Mouse (Mus musculus): ENCODE measurements around the gene Diras1. TPM values are rescaled to one million over a fixed set of nuclear protein-coding genes. Genes with fewer than 3 reads are reported as not detected.

Diras1 gene
- polyA plus RNA-seq, 1 experiment from 2014 or later: 1.1 TPM

- H3K27ac ChIP-seq: no peak overlapping the region
- H3K9me3 ChIP-seq: no peaks in the 10 kb centered on the region
- H3K4me2 ChIP-seq: no peak overlapping the region
- ATAC-seq (ENCODE audit: insufficient read depth, low FRiP score, low read depth): no peak
- no peak overlapping the region for H3K9ac ChIP-seq
- 88% methylated on average over 12 of the region's 12 CpGs for WGBS
- H3K36me3 ChIP-seq: no peaks in the 10 kb centered on the region
- H3K4me3 ChIP-seq (replicated peaks): no peak overlapping the region
- H3K4me1 ChIP-seq: peaks cover 16% of the 10 kb centered on the region
- peaks cover 22% of the 10 kb centered on the region for H3K27me3 ChIP-seq (replicated peaks)
Observed at GRCm38 (mm10) chr10:80984223-80984622, 41.2 kb downstream of the Diras1 start.

DNA sequence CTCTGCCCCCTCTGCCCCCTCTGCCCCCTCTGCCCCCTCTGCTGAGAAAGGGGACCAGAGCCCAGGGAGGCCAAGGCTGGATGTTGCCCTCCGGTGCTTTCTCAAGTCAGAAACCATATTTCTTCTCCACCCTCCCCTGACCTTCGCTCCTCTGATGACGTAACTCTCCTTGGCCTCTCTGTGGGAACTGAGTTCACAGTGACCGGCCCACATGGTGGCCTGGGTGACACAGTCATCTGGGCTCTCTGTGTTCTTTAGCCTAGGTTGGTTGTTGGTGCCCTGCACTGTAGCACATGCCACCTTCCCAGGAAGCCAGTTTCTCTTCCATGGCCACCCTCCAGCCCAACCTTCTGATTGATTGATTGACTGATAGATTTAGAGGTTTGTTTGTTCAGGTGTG, 43.1 kb downstream of the Diras1 start:
- Histone ChIP-seq H3K4me3 (replicated peaks) (no peak overlapping the region), H3K4me1 (peaks cover 11% of the 10 kb centered on the region), H3K9me3 (no peaks in the 10 kb centered on the region), H3K9ac (no peak overlapping the region), H3K36me3 (no peaks in the 10 kb centered on the region), H3K4me2 (no peak overlapping the region), H3K27ac (no peak overlapping the region), H3K27me3 (replicated peaks) (peaks cover 22% of the 10 kb centered on the region)
- ATAC-seq (ENCODE audit: insufficient read depth, low FRiP score, low read depth): peak; percentile 24; the same call in 1 of the 2 replicates
- 56% methylated on average over 4 of the region's 4 CpGs for WGBS

- no peak overlapping the region for H3K9ac ChIP-seq
- no peak overlapping the region for H3K4me3 ChIP-seq (replicated peaks)
- peaks cover 18% of the 10 kb centered on the region for H3K27me3 ChIP-seq (replicated peaks)
- H3K4me2 ChIP-seq: no peak overlapping the region
- 48% methylated on average over 7 of the region's 7 CpGs for whole genome bisulfite sequencing
- no peak overlapping the region for H3K27ac ChIP-seq
- H3K36me3 ChIP-seq: no peaks in the 10 kb centered on the region
- ATAC-seq (ENCODE audit: insufficient read depth, low FRiP score, low read depth): no peak
- H3K4me1 ChIP-seq: peaks cover 11% of the 10 kb centered on the region
- H3K9me3 ChIP-seq: no peaks in the 10 kb centered on the region
Observed at GRCm38 (mm10) chr10:80981564-80982112, 43.8 kb downstream of the Diras1 start.

GRCm38 (mm10) chr10:80975478-80975877, 50.0 kb downstream of the Diras1 start:
- Histone ChIP-seq H3K9ac (no peak overlapping the region), H3K36me3 (no peaks in the 10 kb centered on the region), H3K9me3 (no peaks in the 10 kb centered on the region), H3K4me1 (peaks cover 11% of the 10 kb centered on the region), H3K27me3 (replicated peaks) (no peaks in the 10 kb centered on the region), H3K4me2 (no peak overlapping the region), H3K4me3 (replicated peaks) (no peak overlapping the region), H3K27ac (no peak overlapping the region)
- WGBS: 70% methylated on average over 11 of the region's 11 CpGs
- ATAC-seq (ENCODE audit: insufficient read depth, low FRiP score, low read depth): no peak

DNA sequence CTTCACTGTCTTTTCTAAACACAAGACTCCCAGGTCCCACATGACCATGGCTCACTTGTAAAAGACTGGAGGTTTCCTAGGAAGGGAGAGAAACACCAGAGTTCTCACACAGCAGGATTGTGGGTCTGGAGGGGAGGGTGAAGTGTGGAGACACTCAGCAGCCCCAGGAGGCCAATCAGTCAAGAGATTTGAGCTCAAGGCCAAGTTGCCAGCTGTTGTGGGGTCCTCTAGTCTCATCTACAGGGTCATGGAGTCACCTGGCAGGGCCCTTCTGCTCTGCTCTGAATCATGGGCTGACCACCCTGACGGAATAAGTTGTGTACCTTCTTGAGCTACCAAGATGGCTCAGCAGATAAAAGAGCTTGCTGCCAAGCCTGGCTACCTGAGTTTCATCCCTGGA, 51.7 kb downstream of the Diras1 start:
- Histone ChIP-seq H3K4me2 (no peak overlapping the region), H3K9ac (no peak overlapping the region), H3K27ac (no peak overlapping the region), H3K27me3 (replicated peaks) (no peaks in the 10 kb centered on the region), H3K36me3 (no peaks in the 10 kb centered on the region), H3K4me3 (replicated peaks) (no peak overlapping the region), H3K4me1 (peaks cover 11% of the 10 kb centered on the region), H3K9me3 (no peaks in the 10 kb centered on the region)
- WGBS: 55% methylated on average over 1 of the region's 1 CpGs
- ATAC-seq (ENCODE audit: insufficient read depth, low FRiP score, low read depth): no peak

DNA sequence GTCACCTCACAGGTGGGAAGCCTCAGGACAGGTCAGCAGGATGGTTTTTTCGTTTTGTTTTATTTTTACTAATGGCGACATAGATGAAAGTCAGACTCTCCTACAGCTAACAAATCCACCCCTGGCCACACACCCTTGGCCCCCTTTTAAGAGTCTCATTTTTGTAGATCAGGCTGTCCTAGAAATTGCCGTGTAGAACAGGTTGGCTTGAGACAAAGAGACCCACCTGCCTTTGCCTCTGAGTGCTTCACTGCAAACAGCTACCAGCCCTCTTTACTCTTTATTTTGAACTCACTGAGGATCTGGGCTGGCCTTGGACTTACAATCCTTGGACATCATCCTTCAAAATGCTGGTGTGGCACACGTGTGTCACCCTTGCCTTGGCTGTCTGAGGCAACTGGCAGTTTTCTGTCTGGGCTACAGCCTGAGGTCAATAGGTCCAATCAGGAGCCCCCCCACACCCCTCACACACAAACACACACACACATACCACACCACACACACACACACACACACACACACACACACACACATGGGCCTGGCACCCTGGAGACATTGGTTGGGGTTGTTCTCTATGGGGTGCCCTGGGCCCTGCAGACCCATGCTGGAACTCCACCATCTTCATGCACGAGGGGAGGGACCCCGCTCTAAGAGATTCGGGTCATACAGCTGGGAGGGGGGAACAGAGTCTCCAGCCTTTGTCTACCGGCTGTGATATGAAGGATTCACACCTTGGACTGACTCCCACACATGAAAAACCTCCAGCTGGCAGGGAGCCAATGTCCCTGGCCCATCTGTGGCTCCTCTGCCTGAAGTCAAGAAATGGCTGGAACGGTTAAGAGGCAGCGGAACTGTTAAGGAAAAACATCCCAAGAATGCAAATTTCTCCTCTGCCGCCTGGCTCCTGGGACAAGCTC, 53.1 kb downstream of the Diras1 start:
- H3K9ac ChIP-seq: no peak overlapping the region
- no peak overlapping the region for H3K4me3 ChIP-seq (replicated peaks)
- H3K4me2 ChIP-seq: no peak overlapping the region
- 38% methylated on average over 11 of the region's 11 CpGs for WGBS
- no peak for ATAC-seq (ENCODE audit: insufficient read depth, low FRiP score, low read depth)
- H3K36me3 ChIP-seq: no peaks in the 10 kb centered on the region
- peaks cover 13% of the 10 kb centered on the region for H3K4me1 ChIP-seq
- H3K27ac ChIP-seq: 0 out of 2 replicates have a peak overlapping the region, but pooled peaks have one; percentile 9
- no peaks in the 10 kb centered on the region for H3K9me3 ChIP-seq
- H3K27me3 ChIP-seq (replicated peaks): no peaks in the 10 kb centered on the region

- Histone ChIP-seq H3K9me3 (no peaks in the 10 kb centered on the region), H3K27ac (no peak overlapping the region), H3K9ac (no peak overlapping the region), H3K4me1 (peaks cover 18% of the 10 kb centered on the region), H3K4me3 (replicated peaks) (no peak overlapping the region), H3K4me2 (no peak overlapping the region), H3K36me3 (no peaks in the 10 kb centered on the region), H3K27me3 (replicated peaks) (no peaks in the 10 kb centered on the region)
- WGBS: 57% methylated on average over 15 of the region's 15 CpGs
- no peak for ATAC-seq (ENCODE audit: insufficient read depth, low FRiP score, low read depth)
Observed at GRCm38 (mm10) chr10:80971533-80971932, 53.9 kb downstream of the Diras1 start.

GRCm38 (mm10) chr10:80970159-80970558, 55.3 kb downstream of the Diras1 start:
- Histone ChIP-seq H3K27me3 (replicated peaks) (no peaks in the 10 kb centered on the region), H3K9me3 (no peaks in the 10 kb centered on the region)
- 83% methylated on average over 8 of the region's 8 CpGs for WGBS

More at GRCm38 (mm10) chr10:80970159-80970558, 55.3 kb downstream of the Diras1 start:
- no peak overlapping the region for H3K4me2 ChIP-seq
- no peaks in the 10 kb centered on the region for H3K36me3 ChIP-seq
- peaks cover 18% of the 10 kb centered on the region for H3K4me1 ChIP-seq
- H3K9ac ChIP-seq: no peak overlapping the region
- ATAC-seq (ENCODE audit: insufficient read depth, low FRiP score, low read depth): no peak
- no peak overlapping the region for H3K4me3 ChIP-seq (replicated peaks)
- H3K27ac ChIP-seq: no peak overlapping the region

Other genes starting within 250 kb of the Diras1 start
- gene Sf3a2, start 227.5 kb downstream of the Diras1 start, polyA plus RNA-seq (2015; fragmentation: Nextera tagmentation; extraction: Ambion mirVana): 52.6 and 62.0 TPM in 2 replicates
- gene Plekhj1, start 227.0 kb downstream of the Diras1 start, polyA plus RNA-seq (2015; fragmentation: Nextera tagmentation; extraction: Ambion mirVana): 117 and 118 TPM in 2 replicates
- gene Amh, start 220.4 kb downstream of the Diras1 start, polyA plus RNA-seq (2015; fragmentation: Nextera tagmentation; extraction: Ambion mirVana): not detected in 2 replicates
- 1.0 and 1.4 TPM in 2 replicates for gene Jsrp1, start 212.2 kb downstream of the Diras1 start, polyA plus RNA-seq (2015; fragmentation: Nextera tagmentation; extraction: Ambion mirVana)
- 1,556 and 1,602 TPM in 2 replicates for gene Oaz1, start 199.0 kb downstream of the Diras1 start, polyA plus RNA-seq (2015; fragmentation: Nextera tagmentation; extraction: Ambion mirVana)
- 0.24 TPM in 2 replicates for gene Lingo3, start 181.6 kb downstream of the Diras1 start, polyA plus RNA-seq (2015; fragmentation: Nextera tagmentation; extraction: Ambion mirVana)
- gene Lsm7, start 170.5 kb downstream of the Diras1 start, polyA plus RNA-seq (2015; fragmentation: Nextera tagmentation; extraction: Ambion mirVana): 245 and 261 TPM in 2 replicates
- gene Sppl2b, start 170.4 kb downstream of the Diras1 start, polyA plus RNA-seq (2015; fragmentation: Nextera tagmentation; extraction: Ambion mirVana): 37.1 and 41.9 TPM in 2 replicates
- gene Tmprss9, start 153.8 kb downstream of the Diras1 start, polyA plus RNA-seq (2015; fragmentation: Nextera tagmentation; extraction: Ambion mirVana): 0.06 TPM in 1 of 2 replicates, not detected in the other
- 317 and 334 TPM in 2 replicates for gene Timm13, start 124.7 kb downstream of the Diras1 start, polyA plus RNA-seq (2015; fragmentation: Nextera tagmentation; extraction: Ambion mirVana)
- 38.1 and 46.1 TPM in 2 replicates for gene Lmnb2, start 107.4 kb downstream of the Diras1 start, polyA plus RNA-seq (2015; fragmentation: Nextera tagmentation; extraction: Ambion mirVana)
- 33.6 TPM in 2 replicates for gene Gadd45b, start 95.6 kb downstream of the Diras1 start, polyA plus RNA-seq (2015; fragmentation: Nextera tagmentation; extraction: Ambion mirVana)
- 4.8 and 4.9 TPM in 2 replicates for gene Gng7, start 10.7 kb downstream of the Diras1 start, polyA plus RNA-seq (2015; fragmentation: Nextera tagmentation; extraction: Ambion mirVana)
- gene Slc39a3, start 11.8 kb upstream of the Diras1 start, polyA plus RNA-seq (2015; fragmentation: Nextera tagmentation; extraction: Ambion mirVana): 17.7 and 17.9 TPM in 2 replicates
- gene Sgta, start 34.5 kb upstream of the Diras1 start, polyA plus RNA-seq (2015; fragmentation: Nextera tagmentation; extraction: Ambion mirVana): 159 and 163 TPM in 2 replicates
- 56.9 and 57.9 TPM in 2 replicates for gene Thop1, start 44.4 kb upstream of the Diras1 start, polyA plus RNA-seq (2015; fragmentation: Nextera tagmentation; extraction: Ambion mirVana)
- 10.6 and 11.4 TPM in 2 replicates for gene Creb3l3, start 73.2 kb upstream of the Diras1 start, polyA plus RNA-seq (2015; fragmentation: Nextera tagmentation; extraction: Ambion mirVana)
- gene Map2k2, start 80.3 kb upstream of the Diras1 start, polyA plus RNA-seq (2015; fragmentation: Nextera tagmentation; extraction: Ambion mirVana): 159 and 181 TPM in 2 replicates
- 56.2 and 60.1 TPM in 2 replicates for gene Zbtb7a, start 109.6 kb upstream of the Diras1 start, polyA plus RNA-seq (2015; fragmentation: Nextera tagmentation; extraction: Ambion mirVana)
- 41.8 and 44.9 TPM in 2 replicates for gene Pias4, start 142.3 kb upstream of the Diras1 start, polyA plus RNA-seq (2015; fragmentation: Nextera tagmentation; extraction: Ambion mirVana)
- 517 and 544 TPM in 2 replicates for gene Eef2, start 151.0 kb upstream of the Diras1 start, polyA plus RNA-seq (2015; fragmentation: Nextera tagmentation; extraction: Ambion mirVana)
- gene Dapk3, start 157.3 kb upstream of the Diras1 start, polyA plus RNA-seq (2015; fragmentation: Nextera tagmentation; extraction: Ambion mirVana): 61.9 and 65.4 TPM in 2 replicates
- gene 4930442H23Rik, start 158.2 kb upstream of the Diras1 start, polyA plus RNA-seq (2015; fragmentation: Nextera tagmentation; extraction: Ambion mirVana): 0.10 TPM in 1 of 2 replicates, not detected in the other
- 0.18 and 0.26 TPM in 2 replicates for gene Nmrk2, start 176.4 kb upstream of the Diras1 start, polyA plus RNA-seq (2015; fragmentation: Nextera tagmentation; extraction: Ambion mirVana)
- gene Atcay, start 205.2 kb upstream of the Diras1 start, polyA plus RNA-seq (2015; fragmentation: Nextera tagmentation; extraction: Ambion mirVana): 1.6 and 1.9 TPM in 2 replicates
- 8.8 and 10.4 TPM in 2 replicates for gene Zfr2, start 207.5 kb upstream of the Diras1 start, polyA plus RNA-seq (2015; fragmentation: Nextera tagmentation; extraction: Ambion mirVana)
- gene Matk, start 227.3 kb upstream of the Diras1 start, polyA plus RNA-seq (2015; fragmentation: Nextera tagmentation; extraction: Ambion mirVana): 3.4 and 3.8 TPM in 2 replicates
- gene Mrpl54, start 241.3 kb upstream of the Diras1 start, polyA plus RNA-seq (2015; fragmentation: Nextera tagmentation; extraction: Ambion mirVana): 217 and 233 TPM in 2 replicates
- gene Apba3, start 241.3 kb upstream of the Diras1 start, polyA plus RNA-seq (2015; fragmentation: Nextera tagmentation; extraction: Ambion mirVana): 54.4 and 58.1 TPM in 2 replicates

All from stomach, embryonic 15.5 days (tissue).